21 mouse cellular contexts compared by ENCODE assay signal in the genomic region with DNA sequence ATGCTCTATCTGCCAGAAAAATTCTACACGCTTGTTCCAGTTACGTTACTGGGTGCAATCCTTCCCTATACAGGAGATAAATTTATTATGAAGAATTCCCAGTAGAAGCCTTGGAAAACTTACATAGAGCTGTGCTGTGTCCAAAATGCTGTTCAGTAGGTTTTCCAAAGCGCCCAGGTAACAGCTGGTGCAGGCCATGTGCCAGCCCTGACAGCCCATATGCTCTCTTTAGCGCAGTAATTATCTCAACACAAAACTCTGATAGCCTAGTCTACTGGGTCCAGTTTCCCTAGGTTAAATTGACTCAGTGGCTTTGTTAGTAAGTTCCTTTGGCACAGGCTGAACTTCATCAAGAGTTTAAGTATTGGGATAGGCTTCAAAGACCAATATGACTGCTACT.
DNase-seq lines count a peak whose midpoint lies in the region; ATAC-seq and TF ChIP-seq lines count a peak whose summit lies in the region.
"Had no signal": no experiment of that assay in that cellular context is flagged by ENCODE, and none has a peak within 500 bp of the region (broad histone marks: within the 10 kb centered on the region; RNA-seq: fewer than 3 reads in every experiment).

No protein-coding gene starts in this region.

- no peaks in the 10 kb centered on the region for H3K36me3 ChIP-seq in hindbrain, embryonic 16.5 days (ENCODE audit: control insufficient read depth, insufficient read depth, low read length)
- H3K36me3 ChIP-seq in hindbrain, embryonic 10.5 days: no peaks in the 10 kb centered on the region
- H3K36me3 ChIP-seq: embryonic facial prominence, embryonic 13.5 days; G1E; kidney, embryonic 15.5 days; limb, embryonic 13.5 days; liver, embryonic 13.5 days had no signal

- H3K27ac ChIP-seq in cerebellum, adult 2 months (ENCODE audit: insufficient read depth, low read length): no peak overlapping the region
- H3K27ac ChIP-seq in hindbrain, embryonic 16.5 days (ENCODE audit: low read depth, low read length): no peak overlapping the region
- no peak overlapping the region for H3K27ac ChIP-seq in hindbrain, embryonic 10.5 days
- H3K27ac ChIP-seq: embryonic facial prominence, embryonic 13.5 days; kidney, embryonic 15.5 days; limb, embryonic 13.5 days; liver, embryonic 13.5 days had no signal

- no peak overlapping the region for H3K9ac ChIP-seq in hindbrain, embryonic 16.5 days (ENCODE audit: low read depth, low read length)
- H3K9ac ChIP-seq: embryonic facial prominence, embryonic 13.5 days; kidney, embryonic 15.5 days; limb, embryonic 13.5 days; liver, embryonic 13.5 days; lung, embryonic 14.5 days had no signal

- H3K9me3 ChIP-seq in hindbrain, embryonic 16.5 days (ENCODE audit: control insufficient read depth, low read length): no peaks in the 10 kb centered on the region
- no peaks in the 10 kb centered on the region for H3K9me3 ChIP-seq in hindbrain, embryonic 10.5 days
- H3K9me3 ChIP-seq: embryonic facial prominence, embryonic 13.5 days; kidney, embryonic 15.5 days; limb, embryonic 13.5 days; liver, embryonic 13.5 days had no signal

- no peak overlapping the region for H3K4me2 ChIP-seq in hindbrain, embryonic 16.5 days (ENCODE audit: low read length)
- H3K4me2 ChIP-seq: embryonic facial prominence, embryonic 13.5 days; kidney, embryonic 15.5 days; limb, embryonic 13.5 days; liver, embryonic 13.5 days; lung, embryonic 14.5 days had no signal

- peaks cover 3% of the 10 kb centered on the region; the same call in 1 of the 2 replicates for H3K4me1 ChIP-seq in cerebellum, adult 2 months (ENCODE audit: control insufficient read depth, insufficient read depth, low read length)
- H3K4me1 ChIP-seq in hindbrain, embryonic 16.5 days (ENCODE audit: control insufficient read depth, insufficient read depth, low read depth, low read length): peaks cover 5% of the 10 kb centered on the region; the same call in 1 of the 2 replicates
- H3K4me1 ChIP-seq in hindbrain, embryonic 10.5 days (replicated peaks): peaks cover 7% of the 10 kb centered on the region
- H3K4me1 ChIP-seq: embryonic facial prominence, embryonic 13.5 days; kidney, embryonic 15.5 days; limb, embryonic 13.5 days; liver, embryonic 13.5 days had no signal

- TF ChIP-seq POLR2A in cerebellum, adult 2 months (IDR thresholded peaks at IDR 0.05; ENCODE audit: borderline replicate concordance, insufficient read depth, low read length): no peak

- 18% methylated on average over 4 of the region's 4 CpGs for WGBS in cerebellum, adult 2 months
- 67% methylated on average over 4 of the region's 4 CpGs for WGBS in hindbrain, embryonic 16.5 days
- WGBS in hindbrain, embryonic 10.5 days: 90% methylated on average over 4 of the region's 4 CpGs

- DNase-seq in cerebellum, adult 2 months: peak; percentile 25 to 28
- DNase-seq in cerebellum, adult 8-10 months: no peak
- DNase-seq in hindbrain, embryonic 10.5 days (ENCODE audit: low spot score): no peak
- DNase-seq in brain, adult 2 months (ENCODE audit: low read depth, low spot score): peak; percentile 15
- DNase-seq in cerebellum, postnatal 14 days: peak; percentile 65 to 72
- DNase-seq: adrenal gland, postnatal 14 days; gastrocnemius, postnatal 36 days; kidney, postnatal 4 days; liver, embryonic 13.5 days; lung, embryonic 14.5 days; lung, postnatal 4 days; spleen, adult 18-20 months; thymus, postnatal 36 days had no signal

- no peak overlapping the region for H3K4me3 ChIP-seq in cerebellum, adult 2 months (replicated peaks; ENCODE audit: insufficient read depth, low read depth, low read length)
- no peak overlapping the region for H3K4me3 ChIP-seq in hindbrain, embryonic 16.5 days (ENCODE audit: low read length)
- H3K4me3 ChIP-seq in hindbrain, embryonic 10.5 days: no peak overlapping the region
- H3K4me3 ChIP-seq: embryonic facial prominence, embryonic 13.5 days; kidney, embryonic 15.5 days; limb, embryonic 13.5 days; liver, embryonic 13.5 days had no signal

- no peaks in the 10 kb centered on the region for H3K27me3 ChIP-seq in cerebellum, adult 2 months (ENCODE audit: control insufficient read depth, insufficient read depth, low read length)
- H3K27me3 ChIP-seq in hindbrain, embryonic 16.5 days (replicated peaks; ENCODE audit: control insufficient read depth, insufficient read depth, low read length): no peaks in the 10 kb centered on the region
- H3K27me3 ChIP-seq in hindbrain, embryonic 10.5 days (ENCODE audit: insufficient read depth, poor library complexity, severe bottlenecking): no peaks in the 10 kb centered on the region
- H3K27me3 ChIP-seq: embryonic facial prominence, embryonic 13.5 days; kidney, embryonic 15.5 days; liver, embryonic 13.5 days had no signal

- ATAC-seq in hindbrain, embryonic 16.5 days: peak; percentile 76
- no peak for ATAC-seq in frontal cortex, adult (ENCODE audit: low TSS enrichment)
- ATAC-seq: activated CD4-positive, CD25-positive, alpha-beta regulatory T cell, adult 4 months; intestine, postnatal 0 days had no signal

- TF ChIP-seq CTCF in cerebellum, adult 2 months (IDR thresholded peaks at IDR 0.05; ENCODE audit: borderline replicate concordance, insufficient read depth, low read depth, low read length): no peak

Comparison
In these comparisons a context has a peak if more than half of its experiments do, and no peak if none do; other contexts are left out.
1. DNase-seq: peak in cerebellum, adult 2 months (2 of 2), brain, adult 2 months (single experiment) and cerebellum, postnatal 14 days (2 of 2); none in cerebellum, adult 8-10 months (single experiment) and hindbrain, embryonic 10.5 days (single experiment).